Mouse (Mus musculus) embryonic facial prominence, embryonic 13.5 days (tissue): ENCODE data around the gene Fam19a2. TPM values are rescaled to one million over a fixed set of nuclear protein-coding genes. Genes with fewer than 3 reads are reported as not detected.

ENCODE experiments used
- ATAC-seq: fragments of 200-750 bp; cut with Nextera tagmentation; 2 replicates; pipeline ENCODE4 v1.8.0; 2017; ENCODE audit warnings: low read depth; ENCODE audit not compliant: insufficient number of reproducible peaks, insufficient read depth, low FRiP score, low TSS enrichment
- H3K27ac ChIP-seq: fragments of 300-500 bp; sonication (generic); 2 replicates; pipeline ENCODE4 v1.5.1; 2015; ENCODE audit warnings: moderate library complexity, mild to moderate bottlenecking, inconsistent platforms
- H3K27me3 ChIP-seq: fragments of 300-500 bp; sonication (generic); 2 replicates; pipeline ENCODE4 v1.6.1; 2015; ENCODE audit warnings: mild to moderate bottlenecking, inconsistent platforms
- H3K36me3 ChIP-seq: fragments of 300-500 bp; sonication (generic); 2 replicates; pipeline ENCODE4 v1.6.1; 2015; ENCODE audit warnings: mild to moderate bottlenecking, inconsistent platforms
- H3K4me1 ChIP-seq: fragments of 300-500 bp; sonication (generic); 2 replicates; pipeline ENCODE4 v1.6.1; 2015; ENCODE audit warnings: inconsistent platforms
- H3K4me2 ChIP-seq: fragments of 300-500 bp; sonication (generic); 2 replicates; pipeline ENCODE4 v1.6.1; 2015; ENCODE audit warnings: moderate library complexity, mild to moderate bottlenecking, inconsistent platforms
- H3K4me3 ChIP-seq: fragments of 300-500 bp; sonication (generic); 2 replicates; pipeline ENCODE4 v1.5.1; 2015; ENCODE audit warnings: mild to moderate bottlenecking, inconsistent platforms
- H3K9ac ChIP-seq: fragments of 300-500 bp; sonication (generic); 2 replicates; pipeline ENCODE4 v1.6.1; 2015; ENCODE audit warnings: mild to moderate bottlenecking, inconsistent platforms
- H3K9me3 ChIP-seq: fragments of 300-500 bp; sonication (generic); 2 replicates; pipeline ENCODE4 v1.6.1; 2016; ENCODE audit warnings: inconsistent platforms
- WGBS: fragments of 180-500 bp; shearing (Covaris S2); methylation state at CpG from one replicate; pipeline ENCODE4 v1.1.7; 2015; ENCODE audit warnings: mixed read lengths; 5-methylcytosine and 5-hydroxymethylcytosine counted together
- polyA plus RNA-seq: library from polyadenylated mRNA; unstranded; fragments of >200 nt; fragmentation: Nextera tagmentation; extraction: Ambion mirVana; gene quantifications from 2 replicates; pipeline ENCODE4 v1.2.1, GENCODE M21; 2015

The Fam19a2 gene
- polyA plus RNA-seq, 1 experiment from 2014 or later: 4.2 TPM

- 85% methylated on average over 1 of the region's 1 CpGs for whole genome bisulfite sequencing
- H3K9ac ChIP-seq: no peak overlapping the region
- H3K9me3 ChIP-seq: no peaks in the 10 kb centered on the region
- no peaks in the 10 kb centered on the region for H3K36me3 ChIP-seq
- no peak overlapping the region for H3K27ac ChIP-seq
- no peaks in the 10 kb centered on the region for H3K4me1 ChIP-seq
- no peak for ATAC-seq
- H3K4me3 ChIP-seq: no peak overlapping the region
- no peak overlapping the region for H3K4me2 ChIP-seq
- H3K27me3 ChIP-seq: no peaks in the 10 kb centered on the region
Measured at GRCm38 (mm10) chr10:123456800-123457199, 193.0 kb downstream of the Fam19a2 start.

DNA sequence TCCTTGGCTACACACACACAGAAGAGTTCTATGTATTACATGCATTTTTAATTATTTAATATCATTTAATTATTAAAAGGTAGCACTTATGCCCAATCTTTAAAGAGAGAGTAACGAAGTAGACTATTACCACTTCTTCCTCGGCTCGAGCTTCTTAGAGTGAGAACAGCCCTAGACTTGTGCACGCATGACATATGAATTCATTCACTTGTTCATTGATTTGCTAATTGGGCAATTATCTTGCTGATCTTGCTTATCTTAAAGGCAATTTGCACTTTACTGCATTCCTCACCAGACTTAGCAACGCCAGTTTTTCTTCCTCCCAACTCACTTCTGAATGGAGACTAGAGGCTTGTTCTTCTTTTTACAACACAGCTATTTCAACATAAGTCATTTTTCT, 196.7 kb downstream of the Fam19a2 start:
- Histone ChIP-seq H3K9me3 (no peaks in the 10 kb centered on the region), H3K27ac (no peak overlapping the region), H3K9ac (no peak overlapping the region), H3K4me3 (no peak overlapping the region), H3K4me1 (no peaks in the 10 kb centered on the region), H3K4me2 (no peak overlapping the region), H3K36me3 (no peaks in the 10 kb centered on the region), H3K27me3 (no peaks in the 10 kb centered on the region)
- WGBS: 70% methylated on average over 5 of the region's 5 CpGs
- no peak for ATAC-seq

DNA sequence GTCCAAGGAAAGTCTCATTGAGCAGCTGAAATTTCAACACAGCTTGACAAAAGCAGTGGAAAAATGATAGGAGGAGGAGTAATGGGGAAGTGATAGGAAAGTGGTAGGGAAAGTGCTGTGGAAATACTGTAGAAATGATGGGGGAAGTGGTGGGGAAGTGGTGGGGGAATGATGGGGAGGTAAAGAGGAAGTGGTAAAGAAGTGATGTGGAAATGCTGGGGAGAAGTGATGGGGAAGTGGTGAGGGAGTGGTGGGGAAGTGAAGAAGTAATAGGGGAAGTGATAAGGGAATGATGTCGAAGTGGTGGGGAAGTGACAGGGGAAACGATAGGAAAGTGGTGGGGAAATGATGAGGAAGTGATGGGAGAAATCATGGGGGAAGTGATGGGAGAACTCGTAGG, 198.5 kb downstream of the Fam19a2 start:
- Histone ChIP-seq H3K4me3 (no peak overlapping the region), H3K9me3 (no peaks in the 10 kb centered on the region), H3K27ac (no peak overlapping the region), H3K9ac (no peak overlapping the region), H3K4me1 (no peaks in the 10 kb centered on the region), H3K4me2 (no peak overlapping the region), H3K27me3 (no peaks in the 10 kb centered on the region), H3K36me3 (no peaks in the 10 kb centered on the region)
- ATAC-seq: no peak
- 89% methylated on average over 3 of the region's 3 CpGs for WGBS

- no peak for ATAC-seq
- Histone ChIP-seq H3K27me3 (no peaks in the 10 kb centered on the region), H3K4me3 (no peak overlapping the region), H3K9ac (no peak overlapping the region), H3K9me3 (no peaks in the 10 kb centered on the region), H3K4me2 (no peak overlapping the region), H3K4me1 (no peaks in the 10 kb centered on the region), H3K36me3 (no peaks in the 10 kb centered on the region), H3K27ac (no peak overlapping the region)
- 86% methylated on average over 3 of the region's 3 CpGs for WGBS
Measured at GRCm38 (mm10) chr10:123514749-123515148, 251.0 kb downstream of the Fam19a2 start.

DNA sequence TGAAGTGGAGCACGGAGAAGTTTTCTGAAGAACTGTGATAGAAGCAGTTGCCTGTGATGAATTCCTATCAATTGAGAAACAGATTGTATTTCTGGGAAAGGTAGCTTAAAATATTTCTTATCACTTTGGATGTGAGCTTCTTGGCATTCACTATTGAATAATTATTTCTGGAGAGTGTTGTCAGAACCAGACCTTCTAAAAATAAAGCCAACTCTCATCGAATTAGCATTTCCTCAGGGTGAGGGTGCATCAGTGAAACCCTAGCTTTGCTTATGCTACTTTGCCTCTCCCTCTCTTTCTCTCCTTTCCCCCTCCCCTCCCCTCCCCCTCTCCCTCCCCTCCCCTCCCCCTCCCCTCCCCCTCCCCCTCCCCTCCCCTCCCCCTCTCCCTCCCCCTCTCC, 256.8 kb downstream of the Fam19a2 start:
- Histone ChIP-seq H3K4me2 (no peak overlapping the region), H3K4me3 (no peak overlapping the region), H3K27me3 (no peaks in the 10 kb centered on the region), H3K27ac (no peak overlapping the region), H3K9ac (no peak overlapping the region), H3K4me1 (no peaks in the 10 kb centered on the region), H3K36me3 (no peaks in the 10 kb centered on the region), H3K9me3 (no peaks in the 10 kb centered on the region; the same call in 1 of the 2 replicates)
- ATAC-seq: no peak
- 60% methylated on average over 2 of the region's 2 CpGs for WGBS

DNA sequence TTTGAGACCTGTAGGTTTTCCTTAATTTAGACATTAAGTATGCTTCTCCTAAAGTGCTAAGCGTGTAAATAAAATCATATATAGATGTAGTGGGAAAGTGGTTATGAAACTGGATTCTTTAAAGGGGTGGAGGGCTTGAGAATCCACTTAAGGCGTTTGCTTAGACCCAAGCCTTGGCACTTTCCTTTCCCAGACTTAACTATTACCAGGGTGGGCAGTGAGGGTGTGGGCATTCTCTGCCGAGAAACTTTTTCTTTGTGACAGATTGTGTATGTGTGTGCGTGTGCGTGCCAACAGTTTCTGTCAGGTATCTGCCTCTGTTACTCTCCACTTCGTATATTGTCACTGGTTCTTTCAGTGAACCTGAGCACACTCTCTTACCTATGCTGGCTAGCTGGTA, 257.4 kb downstream of the Fam19a2 start:
- no peaks in the 10 kb centered on the region for H3K36me3 ChIP-seq
- ATAC-seq: no peak
- H3K4me3 ChIP-seq: no peak overlapping the region
- no peak overlapping the region for H3K4me2 ChIP-seq
- no peaks in the 10 kb centered on the region for H3K4me1 ChIP-seq
- H3K27me3 ChIP-seq: no peaks in the 10 kb centered on the region
- no peaks in the 10 kb centered on the region; the same call in 1 of the 2 replicates for H3K9me3 ChIP-seq
- 92% methylated on average over 6 of the region's 6 CpGs for WGBS
- H3K9ac ChIP-seq: no peak overlapping the region
- H3K27ac ChIP-seq: no peak overlapping the region

GRCm38 (mm10) chr10:123525424-123525823, 261.6 kb downstream of the Fam19a2 start:
- no peaks in the 10 kb centered on the region for H3K36me3 ChIP-seq
- H3K27me3 ChIP-seq: no peaks in the 10 kb centered on the region
- no peaks in the 10 kb centered on the region for H3K4me1 ChIP-seq
- no peaks in the 10 kb centered on the region; the same call in 1 of the 2 replicates for H3K9me3 ChIP-seq
- no peak for ATAC-seq
- H3K4me3 ChIP-seq: no peak overlapping the region
- WGBS: 50% methylated on average over 5 of the region's 5 CpGs
- no peak overlapping the region for H3K9ac ChIP-seq
- H3K4me2 ChIP-seq: no peak overlapping the region
- H3K27ac ChIP-seq: no peak overlapping the region

DNA sequence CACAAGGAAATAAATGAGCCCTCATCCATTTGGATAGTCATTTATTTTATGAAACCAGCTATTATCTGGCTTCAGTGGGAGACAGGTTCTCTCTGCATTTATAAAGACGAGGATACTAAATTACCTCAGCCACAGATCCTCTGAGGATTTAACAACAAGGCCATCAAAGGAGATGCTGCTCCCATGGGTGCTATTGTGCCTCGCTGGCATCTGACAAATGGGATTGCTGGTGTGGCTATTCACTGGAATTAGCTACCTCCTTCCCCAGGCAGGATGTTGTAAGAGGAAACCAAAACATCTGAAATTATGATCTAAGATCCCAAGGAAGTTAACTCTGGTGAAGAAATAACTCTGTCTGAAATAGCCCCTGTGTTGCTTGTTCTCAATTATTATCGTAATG, 262.3 kb downstream of the Fam19a2 start:
- Histone ChIP-seq H3K27me3 (no peaks in the 10 kb centered on the region), H3K27ac (no peak overlapping the region), H3K4me1 (no peaks in the 10 kb centered on the region), H3K4me3 (no peak overlapping the region), H3K9ac (no peak overlapping the region), H3K4me2 (no peak overlapping the region), H3K9me3 (no peaks in the 10 kb centered on the region; the same call in 1 of the 2 replicates), H3K36me3 (no peaks in the 10 kb centered on the region)
- WGBS: 53% methylated on average over 3 of the region's 3 CpGs
- ATAC-seq: no peak

DNA sequence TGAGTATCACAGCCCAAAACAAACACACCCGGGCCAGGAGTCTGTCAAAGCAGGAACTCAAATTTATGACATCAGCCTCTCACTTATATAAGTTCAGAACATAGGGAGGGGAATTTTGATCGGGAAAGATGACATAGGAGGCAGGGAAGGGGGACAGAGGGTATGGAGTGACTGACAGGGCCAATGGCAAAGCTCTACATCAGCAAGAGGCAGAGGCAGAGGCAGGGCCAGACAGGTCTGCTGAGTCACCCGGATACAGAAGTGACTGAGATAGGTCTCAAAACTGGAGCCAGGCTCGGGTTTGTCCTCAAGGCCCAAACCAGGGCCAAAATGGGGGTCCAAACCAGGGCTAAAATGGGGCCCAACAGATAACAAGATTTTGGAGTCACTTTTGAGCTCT, 272.3 kb downstream of the Fam19a2 start:
- no peak overlapping the region for H3K4me2 ChIP-seq
- H3K27me3 ChIP-seq: no peaks in the 10 kb centered on the region
- H3K4me1 ChIP-seq: no peaks in the 10 kb centered on the region
- H3K4me3 ChIP-seq: no peak overlapping the region
- no peaks in the 10 kb centered on the region for H3K36me3 ChIP-seq
- no peaks in the 10 kb centered on the region for H3K9me3 ChIP-seq
- no peak overlapping the region for H3K27ac ChIP-seq
- H3K9ac ChIP-seq: no peak overlapping the region
- 78% methylated on average over 4 of the region's 4 CpGs for WGBS
- no peak for ATAC-seq

DNA sequence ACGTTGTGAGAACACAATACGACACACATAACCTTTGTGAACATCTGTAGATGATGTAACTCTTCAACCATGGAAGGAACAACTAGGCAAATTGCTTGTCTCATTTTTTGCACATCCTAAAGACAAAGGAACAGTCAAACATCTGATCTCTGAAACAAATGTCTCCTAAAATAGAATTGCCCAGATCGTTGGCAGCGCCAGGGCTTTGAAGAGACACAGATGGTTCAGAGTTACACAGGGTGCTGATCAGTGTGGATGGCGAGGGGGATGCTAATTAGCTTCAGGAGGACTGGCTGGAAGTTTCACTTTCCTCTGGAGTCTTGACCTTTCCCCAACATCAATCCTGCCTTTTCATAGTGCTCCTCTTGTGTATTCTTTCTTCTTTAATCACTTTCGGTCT, 284.6 kb downstream of the Fam19a2 start:
- no peak for ATAC-seq
- Histone ChIP-seq H3K9ac (no peak overlapping the region), H3K36me3 (no peaks in the 10 kb centered on the region), H3K9me3 (no peaks in the 10 kb centered on the region), H3K4me1 (no peaks in the 10 kb centered on the region), H3K4me2 (no peak overlapping the region), H3K27ac (no peak overlapping the region), H3K4me3 (no peak overlapping the region), H3K27me3 (no peaks in the 10 kb centered on the region)
- 68% methylated on average over 6 of the region's 6 CpGs for WGBS

- Histone ChIP-seq H3K27me3 (no peaks in the 10 kb centered on the region), H3K4me1 (0 out of 2 replicates have a peak, but pooled peaks cover 10% of the 10 kb centered on the region), H3K4me2 (no peak overlapping the region), H3K4me3 (no peak overlapping the region), H3K36me3 (no peaks in the 10 kb centered on the region), H3K9me3 (no peaks in the 10 kb centered on the region), H3K27ac (no peak overlapping the region), H3K9ac (no peak overlapping the region)
- no peak for ATAC-seq
- WGBS: 43% methylated on average over 1 of the region's 1 CpGs
Measured at GRCm38 (mm10) chr10:123567677-123568076, 303.9 kb downstream of the Fam19a2 start.

GRCm38 (mm10) chr10:123570616-123571188, 306.9 kb downstream of the Fam19a2 start:
- H3K9me3 ChIP-seq: no peaks in the 10 kb centered on the region
- H3K9ac ChIP-seq: no peak overlapping the region
- H3K27me3 ChIP-seq: no peaks in the 10 kb centered on the region
- H3K36me3 ChIP-seq: no peaks in the 10 kb centered on the region
- no peak for ATAC-seq
- no peak overlapping the region for H3K4me3 ChIP-seq
- H3K27ac ChIP-seq: no peak overlapping the region
- WGBS: 53% methylated on average over 10 of the region's 10 CpGs
- H3K4me2 ChIP-seq: no peak overlapping the region
- 0 out of 2 replicates have a peak, but pooled peaks cover 11% of the 10 kb centered on the region for H3K4me1 ChIP-seq
